Mouse (Mus musculus) kidney, postnatal 4 days (tissue): ENCODE measurements around the gene Cdh19.

Experiments
- DNase-seq, 2 experiments: peaks; one replicate each; pipeline ENCODE4 v3.0.0; 2021; ENCODE audit warnings: mixed read lengths in 2 of 2

Cdh19 gene

GRCm38 (mm10) chr1:110977484-110977883 is at the start of gene Cdh19:
Cdh19 (minus strand) TSS chr1:110977584.
- no peak for DNase-seq

- no peak for DNase-seq
Measured at GRCm38 (mm10) chr1:111020434-111021060, 43.2 kb upstream of the Cdh19 start.

DNA sequence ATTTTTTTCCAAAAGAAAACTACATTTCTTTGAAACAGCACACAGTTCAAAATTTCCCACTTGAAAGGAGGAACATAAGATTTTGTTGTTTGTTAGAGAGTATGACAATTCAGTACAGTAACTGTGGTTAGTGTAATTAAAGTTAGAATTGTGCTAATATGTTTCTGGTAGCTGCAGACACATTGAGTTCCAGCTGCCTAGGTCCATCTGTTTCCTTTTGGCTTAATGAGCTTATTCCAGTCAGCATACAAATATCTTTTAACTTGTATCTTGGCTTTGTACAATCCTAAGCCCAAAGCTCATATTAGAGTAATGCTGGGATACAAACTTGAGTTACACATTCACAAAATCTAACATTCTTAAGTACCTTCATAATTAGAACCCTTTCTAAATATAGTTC is 40.3 kb upstream of the Cdh19 start:
- no peak for DNase-seq

GRCm38 (mm10) chr1:110989824-110990223 is 12.4 kb upstream of the Cdh19 start:
- DNase-seq = no peak

DNA sequence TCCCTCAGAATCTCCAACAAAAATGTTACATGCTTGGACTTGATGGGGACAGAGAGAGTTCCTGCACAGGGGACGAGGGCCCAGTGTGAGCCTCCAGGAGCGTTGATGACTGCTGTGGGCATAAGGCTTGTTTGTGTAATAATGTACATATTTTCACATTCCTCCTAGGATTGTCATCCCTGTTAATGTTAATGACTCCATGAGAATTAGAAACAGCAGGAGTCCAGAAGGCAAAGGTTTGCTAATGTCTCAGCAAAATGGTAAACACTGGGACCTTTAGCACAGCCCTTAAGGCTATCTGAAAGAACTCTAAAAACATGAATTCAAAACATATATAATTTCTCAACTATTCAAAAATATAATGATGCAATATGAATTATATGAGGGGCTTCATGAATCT is 8.2 kb downstream of the Cdh19 start:
- no peak for DNase-seq

- no peak for DNase-seq
Measured at GRCm38 (mm10) chr1:110909752-110910151, 67.6 kb downstream of the Cdh19 start.

GRCm38 (mm10) chr1:110909218-110909617 is 68.2 kb downstream of the Cdh19 start:
- DNase-seq = no peak

DNA sequence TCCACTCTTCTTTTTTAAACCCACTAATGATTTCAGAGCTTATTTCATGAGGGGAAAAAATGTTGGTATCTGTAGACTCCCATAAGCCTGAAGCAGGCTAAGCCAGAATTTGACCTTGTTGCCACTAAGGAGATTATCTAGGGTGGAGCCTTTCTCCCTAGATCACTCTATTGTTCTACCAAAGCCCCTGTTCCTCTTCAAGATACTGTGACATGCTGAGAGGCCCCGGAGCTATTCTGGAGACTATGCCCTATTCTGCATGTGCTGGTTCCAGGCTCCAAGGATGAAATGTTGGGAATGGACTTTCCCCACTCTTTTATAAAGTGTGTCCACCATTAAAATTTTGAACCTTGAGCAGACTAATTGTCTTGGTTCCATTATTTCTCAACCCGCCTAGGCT is 73.1 kb downstream of the Cdh19 start:
- DNase-seq = no peak
